Mouse (Mus musculus) heart, embryonic 10.5 days (tissue): ENCODE results near the gene Ifi27l2b. TPM values are rescaled to one million over a fixed set of nuclear protein-coding genes. Genes with fewer than 3 reads are reported as not detected.
"Not testable (repeated sequence)": the region's sequence is repeated elsewhere in the genome, so short reads cannot be mapped to it uniquely, and the experiment has no call there.

ENCODE experiments used
- DNase-seq: peaks from one replicate; pipeline ENCODE4 v3.0.0-alpha.2; 2017; ENCODE audit warnings: low spot score
- H3K27ac ChIP-seq: fragments of 300-500 bp; sonication (generic); 2 replicates; pipeline ENCODE4 v1.5.1; 2016; ENCODE audit warnings: mild to moderate bottlenecking
- H3K27me3 ChIP-seq: fragments of 300-500 bp; sonication (generic); 2 replicates; pipeline ENCODE4 v1.6.1; 2016; ENCODE audit warnings: mild to moderate bottlenecking; ENCODE audit not compliant: poor library complexity, insufficient read depth, severe bottlenecking
- H3K36me3 ChIP-seq: fragments of 300-500 bp; sonication (generic); 2 replicates; pipeline ENCODE4 v1.6.1; 2016; ENCODE audit warnings: mild to moderate bottlenecking, moderate library complexity
- H3K4me1 ChIP-seq: fragments of 300-500 bp; sonication (generic); 2 replicates; pipeline ENCODE4 v1.6.1; 2016; ENCODE audit warnings: mild to moderate bottlenecking
- H3K4me3 ChIP-seq: fragments of 300-500 bp; sonication (generic); 2 replicates; pipeline ENCODE4 v1.5.1; 2016; ENCODE audit warnings: mild to moderate bottlenecking, moderate library complexity
- H3K9me3 ChIP-seq: fragments of 300-500 bp; sonication (generic); 2 replicates; pipeline ENCODE4 v1.6.1; 2016; ENCODE audit warnings: mild to moderate bottlenecking, moderate library complexity
- whole genome bisulfite sequencing: fragments of 180-500 bp; shearing (Covaris S2); methylation state at CpG from one replicate; pipeline ENCODE4 v1.1.7; 2016; 5-methylcytosine and 5-hydroxymethylcytosine counted together
- polyA plus RNA-seq: library from polyadenylated mRNA; unstranded; fragments of >200 nt; fragmentation: Nextera tagmentation; extraction: Ambion mirVana; gene quantifications from 2 replicates; pipeline ENCODE4 v1.2.1, GENCODE M21; 2016

The Ifi27l2b gene
- polyA plus RNA-seq = 0.17 and 0.20 TPM in 2 replicates

DNA sequence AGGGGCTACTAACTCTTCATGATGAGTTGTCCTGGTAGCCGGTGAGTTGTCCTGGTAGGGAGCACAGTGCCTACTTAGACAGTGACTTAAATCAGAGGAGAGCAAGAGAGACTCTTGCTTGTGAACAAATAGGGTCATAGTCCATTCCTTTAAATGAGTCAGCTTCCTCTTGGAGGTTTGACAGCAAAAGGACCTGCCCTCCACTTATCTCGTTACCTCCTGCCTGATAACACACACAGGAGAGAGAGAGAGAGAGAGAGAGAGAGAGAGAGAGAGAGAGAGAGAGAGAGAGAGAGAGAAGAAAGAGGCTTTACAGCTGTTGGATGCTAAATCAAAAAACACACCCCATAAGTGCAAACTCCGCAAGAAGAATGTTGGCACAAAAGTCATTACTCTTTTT, at the start of gene Ifi27l2b:
TSS of gene Ifi27l2b (minus strand) at position 84 of the 400 bp plus-strand sequence.
- Histone ChIP-seq H3K36me3 (no peaks in the 10 kb centered on the region), H3K9me3 (no peaks in the 10 kb centered on the region), H3K4me3 (no peak within 1 kb of the TSS), H3K4me1 (no peaks in the 10 kb centered on the region), H3K27me3 (no peaks in the 10 kb centered on the region), H3K27ac (no peak within 1 kb of the TSS)
- WGBS = 47% methylated on average over 3 of the region's 3 CpGs
- DNase-seq = no peak

DNA sequence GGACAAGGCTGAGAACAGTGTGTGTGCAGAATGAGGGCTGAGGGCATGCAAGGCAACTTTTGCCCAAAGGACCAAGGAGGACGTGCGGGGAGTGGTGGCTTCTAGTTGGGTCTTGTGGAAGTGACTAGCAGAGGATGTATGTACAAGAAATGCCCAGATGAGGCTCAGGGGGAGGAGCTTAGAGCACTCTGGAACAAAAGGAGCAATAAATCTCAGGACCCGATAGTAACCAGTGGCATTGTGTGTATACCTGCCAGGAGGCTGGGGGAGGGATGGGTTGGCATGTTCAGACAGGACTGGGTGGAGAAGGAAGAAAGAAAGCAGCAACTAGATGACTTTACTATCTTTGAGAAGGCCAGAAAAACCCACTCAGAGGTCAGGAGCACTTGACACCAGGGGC, 47.4 kb upstream of the Ifi27l2b start:
- H3K4me1 ChIP-seq = no peaks in the 10 kb centered on the region
- 82% methylated on average over 3 of the region's 3 CpGs for WGBS
- no peaks in the 10 kb centered on the region for H3K27me3 ChIP-seq
- no peaks in the 10 kb centered on the region for H3K9me3 ChIP-seq
- H3K36me3 ChIP-seq = no peaks in the 10 kb centered on the region
- DNase-seq = no peak
- no peak overlapping the region for H3K4me3 ChIP-seq
- H3K27ac ChIP-seq = no peak overlapping the region

DNA sequence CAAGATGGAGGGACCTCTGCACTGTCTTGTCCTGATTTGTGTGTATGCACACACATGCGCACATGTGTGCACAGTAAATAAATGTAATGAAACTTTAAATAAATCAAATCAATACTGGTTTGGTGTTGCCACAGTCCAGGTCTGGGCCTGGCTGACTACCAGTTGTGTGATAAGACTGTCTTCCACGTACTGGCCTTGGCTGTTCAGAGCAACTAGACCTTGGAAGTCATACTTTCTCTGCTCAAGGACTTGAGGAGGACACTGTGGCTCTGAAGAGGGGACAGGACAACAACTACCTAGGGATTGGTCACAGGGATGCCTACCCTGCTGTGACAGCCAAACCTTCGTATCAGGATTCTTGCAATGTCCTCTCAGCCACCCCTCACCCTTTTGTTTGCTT, 46.3 kb upstream of the Ifi27l2b start:
- DNase-seq = no peak
- no peak overlapping the region for H3K27ac ChIP-seq
- H3K9me3 ChIP-seq = no peaks in the 10 kb centered on the region
- H3K27me3 ChIP-seq = no peaks in the 10 kb centered on the region
- no peaks in the 10 kb centered on the region for H3K36me3 ChIP-seq
- 68% methylated on average over 3 of the region's 3 CpGs for WGBS
- H3K4me1 ChIP-seq = no peaks in the 10 kb centered on the region
- no peak overlapping the region for H3K4me3 ChIP-seq

DNA sequence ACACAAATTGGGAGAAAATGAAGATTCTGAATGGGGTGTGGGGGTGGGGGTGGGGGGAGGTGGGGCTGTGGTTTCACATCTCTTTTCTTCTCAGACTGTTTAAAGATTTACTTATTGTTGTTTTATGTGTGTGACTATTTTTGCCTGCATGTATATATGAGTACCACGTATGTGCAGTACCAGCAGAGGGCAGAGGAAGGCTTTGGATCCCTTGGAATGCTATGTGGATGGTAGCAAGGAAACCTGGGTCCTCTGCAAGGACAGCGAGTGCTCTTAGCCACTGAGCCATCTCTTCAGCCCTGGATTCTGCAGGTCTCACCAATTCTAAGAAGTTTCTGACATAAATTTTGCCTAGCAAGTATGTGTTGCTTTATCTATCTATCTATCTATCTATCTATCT, 42.2 kb upstream of the Ifi27l2b start:
- WGBS = 76% methylated on average over 2 of the region's 2 CpGs
- no peak for DNase-seq

DNA sequence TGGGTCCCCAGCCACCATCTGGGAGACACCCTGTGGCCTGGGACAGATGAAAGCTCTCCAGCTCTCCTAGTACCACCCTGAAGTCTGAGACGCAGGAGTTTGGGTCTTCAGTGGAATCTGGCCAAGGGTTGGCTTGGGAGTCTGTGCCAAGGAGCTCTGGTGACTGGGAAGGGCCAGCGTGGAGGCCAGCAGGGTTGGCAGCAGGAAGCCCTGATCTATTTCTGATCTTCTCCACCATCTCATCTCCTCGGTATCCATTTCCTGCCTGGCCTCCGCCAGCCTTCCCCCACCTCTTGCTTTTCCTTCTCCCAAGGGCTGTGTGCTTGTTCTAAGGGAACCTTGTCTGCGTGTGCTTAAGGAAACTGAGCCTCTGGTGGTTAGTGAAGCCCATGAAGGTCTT, 41.7 kb upstream of the Ifi27l2b start:
- Histone ChIP-seq H3K4me1 (no peaks in the 10 kb centered on the region), H3K27ac (no peak overlapping the region), H3K4me3 (no peak overlapping the region), H3K27me3 (no peaks in the 10 kb centered on the region), H3K9me3 (no peaks in the 10 kb centered on the region), H3K36me3 (no peaks in the 10 kb centered on the region)
- WGBS = 60% methylated on average over 5 of the region's 5 CpGs
- no peak for DNase-seq

More for the DNA sequence above, 42.2 kb upstream of the Ifi27l2b start:
- Histone ChIP-seq H3K4me1 (no peaks in the 10 kb centered on the region), H3K27me3 (no peaks in the 10 kb centered on the region), H3K4me3 (no peak overlapping the region), H3K9me3 (no peaks in the 10 kb centered on the region), H3K27ac (no peak overlapping the region), H3K36me3 (no peaks in the 10 kb centered on the region)

DNA sequence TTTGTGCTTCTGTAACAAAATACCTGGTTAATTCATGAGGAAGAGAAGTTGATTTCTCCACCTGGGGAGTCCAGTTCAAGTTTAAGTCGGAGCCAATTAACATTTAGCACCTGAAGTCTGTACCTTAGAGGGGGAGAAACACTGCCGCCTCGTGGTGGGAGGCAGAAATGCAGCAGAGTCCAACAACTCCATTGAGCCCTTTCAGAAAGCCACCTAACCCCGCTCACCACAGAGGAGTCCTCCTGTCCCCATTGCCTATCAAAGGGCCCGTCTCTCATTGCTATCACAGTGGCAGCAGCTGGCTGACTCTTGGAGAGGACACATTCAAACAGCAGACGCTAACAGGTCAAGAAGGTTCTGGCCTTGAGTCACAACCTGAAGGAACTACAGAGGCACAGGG, 37.5 kb upstream of the Ifi27l2b start:
- H3K9me3 ChIP-seq = no peaks in the 10 kb centered on the region
- DNase-seq = no peak
- H3K36me3 ChIP-seq = no peaks in the 10 kb centered on the region
- WGBS = 29% methylated on average over 6 of the region's 6 CpGs
- H3K27me3 ChIP-seq = no peaks in the 10 kb centered on the region
- no peak overlapping the region for H3K27ac ChIP-seq
- no peaks in the 10 kb centered on the region for H3K4me1 ChIP-seq
- H3K4me3 ChIP-seq = no peak overlapping the region

GRCm38 (mm10) chr12:103492767-103493166, 35.7 kb upstream of the Ifi27l2b start:
- Histone ChIP-seq H3K27me3 (no peaks in the 10 kb centered on the region), H3K4me1 (no peaks in the 10 kb centered on the region), H3K27ac (no peak overlapping the region), H3K9me3 (no peaks in the 10 kb centered on the region), H3K4me3 (no peak overlapping the region), H3K36me3 (no peaks in the 10 kb centered on the region)
- 34% methylated on average over 5 of the region's 5 CpGs for WGBS
- peak; percentile 81 for DNase-seq

DNA sequence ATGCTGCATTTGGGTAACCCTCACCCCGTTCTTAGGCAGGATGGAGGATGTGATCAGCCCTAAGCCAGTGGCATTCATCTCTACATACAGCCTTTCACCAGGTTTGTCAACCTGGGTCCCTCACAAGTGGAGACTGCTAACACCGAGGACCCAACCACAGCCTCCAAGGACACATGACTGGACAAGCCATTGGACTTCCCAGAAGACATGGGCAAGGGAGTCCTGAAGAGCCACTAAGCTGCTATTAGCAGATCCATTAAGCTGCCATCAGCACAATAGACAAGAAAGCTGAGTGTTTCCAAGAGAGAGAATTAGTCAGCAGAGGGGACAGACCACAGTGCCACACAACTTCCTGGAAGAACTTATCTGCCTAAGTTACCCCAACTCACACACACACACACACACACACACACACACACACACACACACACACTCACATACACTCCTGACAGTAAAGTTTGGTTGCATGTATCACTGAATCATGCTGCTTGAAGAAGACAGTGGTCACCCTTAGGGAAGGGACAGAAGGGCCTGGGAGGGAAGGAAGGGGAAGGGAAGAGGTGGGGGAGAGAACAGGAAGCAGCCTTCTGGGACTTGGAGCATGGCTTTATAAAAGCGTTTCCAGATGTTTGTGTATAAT, 34.2 kb upstream of the Ifi27l2b start:
- no peaks in the 10 kb centered on the region for H3K9me3 ChIP-seq
- H3K27ac ChIP-seq = no peak overlapping the region
- no peaks in the 10 kb centered on the region for H3K4me1 ChIP-seq
- no peak overlapping the region for H3K4me3 ChIP-seq
- DNase-seq = no peak
- H3K36me3 ChIP-seq = no peaks in the 10 kb centered on the region
- WGBS = 69% methylated on average over 3 of the region's 3 CpGs
- H3K27me3 ChIP-seq = no peaks in the 10 kb centered on the region

DNA sequence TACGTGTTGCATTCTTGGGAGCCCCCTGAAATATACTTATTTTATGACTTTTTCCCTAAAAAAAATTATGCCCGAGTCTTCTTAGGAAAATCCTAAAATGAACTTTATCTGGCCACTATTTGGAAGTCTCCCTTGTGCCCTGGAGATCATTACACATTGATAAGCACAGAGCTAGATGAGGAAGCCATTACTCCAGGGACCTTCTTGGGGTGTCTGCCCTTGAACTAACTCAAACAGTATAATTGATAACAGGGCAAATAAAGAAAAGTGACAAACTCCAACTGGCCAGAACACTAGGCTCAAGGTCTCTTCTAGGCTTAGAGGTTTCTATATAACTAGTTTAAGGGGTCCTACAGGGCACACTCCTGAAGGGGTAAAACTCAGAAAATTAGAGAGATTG, 30.7 kb upstream of the Ifi27l2b start:
- no peaks in the 10 kb centered on the region for H3K4me1 ChIP-seq
- H3K36me3 ChIP-seq = no peaks in the 10 kb centered on the region
- H3K27ac ChIP-seq = no peak overlapping the region
- no peak overlapping the region for H3K4me3 ChIP-seq
- DNase-seq = no peak
- H3K9me3 ChIP-seq = no peaks in the 10 kb centered on the region
- 64% methylated on average over 2 of the region's 2 CpGs for WGBS
- H3K27me3 ChIP-seq = no peaks in the 10 kb centered on the region

GRCm38 (mm10) chr12:103487276-103487675, 30.3 kb upstream of the Ifi27l2b start:
- Histone ChIP-seq H3K9me3 (no peaks in the 10 kb centered on the region), H3K36me3 (no peaks in the 10 kb centered on the region), H3K4me1 (no peaks in the 10 kb centered on the region), H3K27ac (no peak overlapping the region), H3K27me3 (no peaks in the 10 kb centered on the region), H3K4me3 (no peak overlapping the region)
- no peak for DNase-seq
- WGBS = 48% methylated on average over 4 of the region's 4 CpGs

GRCm38 (mm10) chr12:103486726-103487125, 29.7 kb upstream of the Ifi27l2b start:
- no peak overlapping the region for H3K4me3 ChIP-seq
- no peaks in the 10 kb centered on the region for H3K36me3 ChIP-seq
- no peaks in the 10 kb centered on the region for H3K27me3 ChIP-seq
- WGBS = 85% methylated on average over 1 of the region's 1 CpGs
- no peaks in the 10 kb centered on the region for H3K9me3 ChIP-seq
- DNase-seq = no peak
- H3K27ac ChIP-seq = no peak overlapping the region
- no peaks in the 10 kb centered on the region for H3K4me1 ChIP-seq

- 63% methylated on average over 9 of the region's 9 CpGs for WGBS
- DNase-seq = not testable (repeated sequence)
Observed at GRCm38 (mm10) chr12:103484200-103484972, 27.4 kb upstream of the Ifi27l2b start.

DNA sequence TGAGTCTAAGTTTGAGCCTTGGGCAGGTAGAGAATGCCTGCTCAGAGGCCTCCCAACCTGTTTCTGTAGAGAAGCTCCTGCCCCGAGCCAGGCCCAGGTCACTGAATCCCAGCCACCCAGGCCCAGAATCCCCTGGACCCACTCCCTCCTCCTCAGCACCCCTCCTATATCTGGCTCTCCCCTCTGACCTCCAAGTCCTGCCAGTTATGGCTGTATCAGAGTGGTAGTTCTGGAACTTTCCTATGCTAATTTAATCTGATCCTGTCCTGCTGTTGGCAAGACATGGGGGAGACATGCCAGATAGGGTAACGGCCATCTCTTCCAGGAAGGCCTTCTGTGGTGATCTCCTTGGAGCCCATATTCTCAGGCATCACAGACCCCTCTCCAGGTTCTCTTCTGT, 25.8 kb upstream of the Ifi27l2b start:
- no peak overlapping the region for H3K4me3 ChIP-seq
- no peaks in the 10 kb centered on the region for H3K36me3 ChIP-seq
- H3K4me1 ChIP-seq = no peaks in the 10 kb centered on the region
- H3K27ac ChIP-seq = no peak overlapping the region
- H3K9me3 ChIP-seq = no peaks in the 10 kb centered on the region
- no peak for DNase-seq
- 68% methylated on average over 2 of the region's 2 CpGs for WGBS
- no peaks in the 10 kb centered on the region for H3K27me3 ChIP-seq

More at GRCm38 (mm10) chr12:103484200-103484972, 27.4 kb upstream of the Ifi27l2b start:
- not testable (repeated sequence) for H3K4me3 ChIP-seq, H3K27me3 ChIP-seq, H3K36me3 ChIP-seq, H3K27ac ChIP-seq, H3K4me1 ChIP-seq, H3K9me3 ChIP-seq
